Mouse (Mus musculus): Measurements from ENCODE around the gene Dnase2a. TPM values are rescaled to one million over a fixed set of nuclear protein-coding genes. Genes with fewer than 3 reads are reported as not detected.

The Dnase2a gene
- polyA plus RNA-seq, 1 experiment from 2014 or later, result 12.8 TPM

DNA sequence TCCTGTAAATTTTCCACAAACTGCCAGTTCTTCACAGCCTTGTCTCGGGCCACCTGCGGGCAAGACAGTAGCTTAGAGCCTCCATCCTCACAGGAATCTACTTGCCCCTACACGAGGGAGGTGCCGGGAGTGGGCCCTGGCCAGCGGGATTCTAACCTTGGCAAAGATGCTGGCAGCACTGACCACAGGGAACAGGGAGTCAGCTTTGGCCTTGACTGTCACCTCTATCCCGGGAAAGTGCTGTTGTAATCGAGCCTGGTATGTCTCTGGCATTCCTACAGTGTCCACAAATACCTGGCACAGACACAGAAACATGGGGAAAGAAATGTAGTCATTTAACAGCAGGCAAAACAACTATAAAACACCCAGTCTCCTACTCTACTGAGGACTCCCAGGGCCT lies 51.5 kb downstream of the Dnase2a start:
- Histone ChIP-seq H3K27me3 (no peaks in the 10 kb centered on the region; the same call in 1 of the 2 replicates), H3K9me3 (no peaks in the 10 kb centered on the region), H3K9ac (replicated peaks) (no peak overlapping the region), H3K36me3 (peaks cover 61% of the 10 kb centered on the region), H3K4me3 (replicated peaks) (no peak overlapping the region), H3K4me2 (no peak overlapping the region), H3K27ac (no peak overlapping the region), H3K4me1 (replicated peaks) (peaks cover under 1% of the 10 kb centered on the region; the same call in 1 of the 2 replicates)
- WGBS, result 89% methylated on average over 7 of the region's 7 CpGs
- ATAC-seq (ENCODE audit: insufficient number of reproducible peaks, insufficient read depth, low FRiP score, low TSS enrichment, low read depth), result no peak

DNA sequence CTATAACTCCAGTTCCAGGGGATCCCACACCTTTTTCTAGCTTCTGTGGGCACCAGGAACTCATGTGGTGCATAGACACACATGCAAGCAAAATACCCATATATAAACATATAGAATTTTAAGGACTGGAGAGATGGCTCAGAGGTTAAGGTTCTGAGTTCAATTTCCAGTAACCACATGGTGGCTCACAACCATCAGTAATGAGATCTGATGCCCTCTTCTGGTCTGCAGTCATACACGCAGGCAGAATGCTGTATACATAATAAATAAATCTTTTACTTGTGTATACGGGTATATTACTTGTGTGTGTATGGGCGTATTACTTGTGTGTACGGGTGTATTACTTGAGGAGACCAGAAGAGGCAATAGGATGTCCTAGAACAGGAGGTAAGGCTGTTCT lies 55.6 kb downstream of the Dnase2a start:
- H3K27ac ChIP-seq, result no peak overlapping the region
- H3K4me1 ChIP-seq (replicated peaks), result peaks cover 20% of the 10 kb centered on the region
- H3K27me3 ChIP-seq, result no peaks in the 10 kb centered on the region
- no peak overlapping the region for H3K9ac ChIP-seq (replicated peaks)
- ATAC-seq (ENCODE audit: insufficient number of reproducible peaks, insufficient read depth, low FRiP score, low TSS enrichment, low read depth), result no peak
- no peak overlapping the region for H3K4me3 ChIP-seq (replicated peaks)
- peaks cover 36% of the 10 kb centered on the region for H3K36me3 ChIP-seq
- WGBS, result 90% methylated on average over 4 of the region's 4 CpGs
- no peaks in the 10 kb centered on the region for H3K9me3 ChIP-seq
- H3K4me2 ChIP-seq, result no peak overlapping the region

- H3K4me1 ChIP-seq (replicated peaks), result peaks cover 25% of the 10 kb centered on the region
- H3K4me3 ChIP-seq (replicated peaks), result peak overlapping the region; percentile 66
- no peaks in the 10 kb centered on the region for H3K27me3 ChIP-seq
- H3K36me3 ChIP-seq, result peaks cover 25% of the 10 kb centered on the region
- H3K9me3 ChIP-seq, result no peaks in the 10 kb centered on the region
- WGBS, result under 1% methylated on average over 41 of the region's 41 CpGs
- peak; percentile 63 for ATAC-seq (ENCODE audit: insufficient number of reproducible peaks, insufficient read depth, low FRiP score, low TSS enrichment, low read depth)
- H3K4me2 ChIP-seq, result peak overlapping the region; percentile 72
- H3K27ac ChIP-seq, result peak overlapping the region; percentile 79
- H3K9ac ChIP-seq (replicated peaks), result peak overlapping the region; percentile 66
These were observed 57.5 kb downstream of the Dnase2a start for GRCm38 (mm10) chr8:84965731-84966291.

DNA sequence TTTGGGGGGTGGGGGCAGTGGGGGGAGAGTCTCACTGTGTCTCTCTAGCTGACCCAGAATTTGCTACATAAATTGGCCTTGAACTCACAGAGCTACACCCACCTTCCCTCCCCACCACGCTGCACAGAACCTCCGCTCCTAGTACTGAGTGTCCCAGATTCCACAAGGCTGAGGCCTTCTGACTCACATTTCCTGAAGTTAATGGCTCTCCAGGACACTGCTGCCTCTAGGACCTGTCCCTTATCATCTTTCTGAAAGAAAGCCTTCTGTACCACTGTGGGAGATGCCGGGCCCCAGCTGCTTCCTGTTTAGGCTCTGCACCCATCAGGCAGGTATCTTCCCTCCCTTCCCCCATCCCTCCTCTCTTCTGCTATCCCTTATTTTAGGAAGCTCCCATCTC lies 58.2 kb downstream of the Dnase2a start:
- H3K27me3 ChIP-seq, result no peaks in the 10 kb centered on the region
- peak overlapping the region; percentile 66; the same call in 1 of the 2 replicates for H3K9ac ChIP-seq (replicated peaks)
- WGBS, result 58% methylated on average over 3 of the region's 3 CpGs
- peak overlapping the region; percentile 72 for H3K4me2 ChIP-seq
- H3K4me3 ChIP-seq (replicated peaks), result peak overlapping the region; percentile 66
- no peaks in the 10 kb centered on the region for H3K9me3 ChIP-seq
- peaks cover 25% of the 10 kb centered on the region for H3K36me3 ChIP-seq
- H3K27ac ChIP-seq, result no peak overlapping the region
- no peak for ATAC-seq (ENCODE audit: insufficient number of reproducible peaks, insufficient read depth, low FRiP score, low TSS enrichment, low read depth)
- H3K4me1 ChIP-seq (replicated peaks), result peaks cover 31% of the 10 kb centered on the region

GRCm38 (mm10) chr8:84967532-84968304 lies 59.4 kb downstream of the Dnase2a start:
- peak overlapping the region; percentile 90; the same call in 1 of the 2 replicates for H3K4me2 ChIP-seq
- H3K27me3 ChIP-seq, result no peaks in the 10 kb centered on the region
- no peak overlapping the region for H3K4me3 ChIP-seq (replicated peaks)
- no peak overlapping the region for H3K27ac ChIP-seq
- WGBS, result 90% methylated on average over 13 of the region's 13 CpGs
- H3K9me3 ChIP-seq, result no peaks in the 10 kb centered on the region
- ATAC-seq (ENCODE audit: insufficient number of reproducible peaks, insufficient read depth, low FRiP score, low TSS enrichment, low read depth), result no peak
- peak overlapping the region; percentile 92; the same call in 1 of the 2 replicates for H3K9ac ChIP-seq (replicated peaks)
- H3K36me3 ChIP-seq, result peaks cover 25% of the 10 kb centered on the region
- peaks cover 31% of the 10 kb centered on the region for H3K4me1 ChIP-seq (replicated peaks)

DNA sequence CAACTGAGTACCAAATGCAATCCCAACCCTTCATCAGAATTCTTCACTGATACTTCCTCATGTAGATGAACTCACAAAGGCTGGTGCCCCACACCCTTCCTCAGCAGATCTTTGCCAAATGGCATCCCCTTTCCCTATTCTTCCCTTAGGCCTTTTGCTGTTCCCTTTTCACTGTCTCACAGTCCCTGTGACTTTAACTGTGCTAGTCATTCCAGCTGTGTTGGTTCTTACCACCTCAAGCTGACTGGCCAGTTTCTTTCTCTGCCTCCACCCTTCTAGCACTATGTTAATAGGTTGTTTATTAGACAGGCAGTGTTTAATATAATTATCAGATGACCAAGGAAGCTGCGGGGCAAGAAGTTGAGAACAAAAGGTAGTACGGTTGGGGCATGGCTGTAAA lies 60.3 kb downstream of the Dnase2a start:
- Histone ChIP-seq H3K4me1 (replicated peaks) (peaks cover 31% of the 10 kb centered on the region), H3K9me3 (no peaks in the 10 kb centered on the region), H3K27me3 (no peaks in the 10 kb centered on the region), H3K4me3 (replicated peaks) (peak overlapping the region; percentile 80), H3K36me3 (peaks cover 31% of the 10 kb centered on the region), H3K9ac (replicated peaks) (peak overlapping the region; percentile 92), H3K4me2 (peak overlapping the region; percentile 90), H3K27ac (peak overlapping the region; percentile 89)
- no peak for ATAC-seq (ENCODE audit: insufficient number of reproducible peaks, insufficient read depth, low FRiP score, low TSS enrichment, low read depth)
- WGBS, result 15% methylated on average over 2 of the region's 2 CpGs

DNA sequence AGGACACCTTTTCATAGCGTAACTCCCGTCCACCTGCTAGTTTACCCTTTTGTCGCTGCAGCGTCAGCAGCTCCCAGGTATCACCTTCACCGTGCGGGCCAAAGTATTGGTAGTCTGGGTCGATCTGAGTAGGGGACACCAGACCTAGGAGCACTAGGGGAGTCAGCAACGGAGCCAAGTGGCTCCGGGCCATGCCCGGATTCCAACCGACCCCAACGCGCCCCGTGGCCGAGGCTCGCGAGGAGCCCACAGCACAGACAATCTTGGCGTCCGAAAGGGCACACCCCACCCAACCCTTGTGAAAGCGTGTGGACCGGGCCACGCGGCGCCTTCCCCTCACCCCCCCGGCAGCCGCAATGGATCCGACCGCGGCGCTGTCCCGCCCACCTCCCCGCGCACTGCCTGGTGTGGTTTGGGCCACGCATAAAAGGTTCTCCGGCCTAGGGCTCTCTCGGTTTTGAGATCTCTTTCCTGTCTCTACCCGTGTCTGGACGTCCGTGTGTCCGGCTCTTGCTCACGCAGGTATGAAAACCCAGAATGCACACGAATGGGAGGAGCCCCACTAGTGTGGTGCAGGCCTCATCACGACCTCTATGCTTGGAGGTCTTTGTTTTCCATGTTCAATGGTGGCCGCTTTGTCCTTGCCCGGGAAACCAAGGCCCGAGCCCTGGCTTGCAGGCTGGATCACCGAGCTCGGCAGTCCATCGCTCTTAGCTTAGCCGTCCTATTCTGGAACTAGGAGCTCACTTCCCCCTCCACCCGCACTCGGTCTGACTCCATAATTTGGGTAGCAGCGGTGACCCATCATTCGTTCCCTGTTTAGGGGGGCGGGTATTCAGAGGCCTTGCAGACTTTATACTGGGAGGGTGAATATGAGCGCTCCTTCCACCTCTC lies 61.1 kb downstream of the Dnase2a start, which contains the start of the genes Gm49661, Prdx2 and Rnaseh2a:
TSS of gene Gm49661 (minus strand) at position 193 of the 894 bp plus-strand sequence.
TSS of gene Prdx2 (plus strand) at position 347 of the 894 bp plus-strand sequence.
TSS of gene Rnaseh2a (minus strand) at position 527 of the 894 bp plus-strand sequence.
- Histone ChIP-seq H3K36me3 (peaks cover 36% of the 10 kb centered on the region), H3K4me2 (peak within 1 kb of the TSS; percentile 90), H3K9ac (replicated peaks) (peak within 1 kb of the TSS; percentile 92), H3K27me3 (no peaks in the 10 kb centered on the region), H3K4me3 (replicated peaks) (peak within 1 kb of the TSS; percentile 80), H3K9me3 (no peaks in the 10 kb centered on the region), H3K27ac (peak within 1 kb of the TSS; percentile 89), H3K4me1 (replicated peaks) (peaks cover 31% of the 10 kb centered on the region)
- peak; percentile 60 for ATAC-seq (ENCODE audit: insufficient number of reproducible peaks, insufficient read depth, low FRiP score, low TSS enrichment, low read depth)
- WGBS, result under 1% methylated on average over 56 of the region's 56 CpGs

- H3K36me3 ChIP-seq, result peaks cover 44% of the 10 kb centered on the region
- peaks cover 26% of the 10 kb centered on the region for H3K4me1 ChIP-seq (replicated peaks)
- no peaks in the 10 kb centered on the region for H3K27me3 ChIP-seq
- H3K27ac ChIP-seq, result peak overlapping the region; percentile 89
- no peak for ATAC-seq (ENCODE audit: insufficient number of reproducible peaks, insufficient read depth, low FRiP score, low TSS enrichment, low read depth)
- H3K9me3 ChIP-seq, result no peaks in the 10 kb centered on the region
- WGBS, result 9% methylated on average over 21 of the region's 21 CpGs
- peak overlapping the region; percentile 90 for H3K4me2 ChIP-seq
- H3K4me3 ChIP-seq (replicated peaks), result peak overlapping the region; percentile 80
- peak overlapping the region; percentile 92 for H3K9ac ChIP-seq (replicated peaks)
These were observed 61.9 kb downstream of the Dnase2a start for GRCm38 (mm10) chr8:84970135-84970790.

DNA sequence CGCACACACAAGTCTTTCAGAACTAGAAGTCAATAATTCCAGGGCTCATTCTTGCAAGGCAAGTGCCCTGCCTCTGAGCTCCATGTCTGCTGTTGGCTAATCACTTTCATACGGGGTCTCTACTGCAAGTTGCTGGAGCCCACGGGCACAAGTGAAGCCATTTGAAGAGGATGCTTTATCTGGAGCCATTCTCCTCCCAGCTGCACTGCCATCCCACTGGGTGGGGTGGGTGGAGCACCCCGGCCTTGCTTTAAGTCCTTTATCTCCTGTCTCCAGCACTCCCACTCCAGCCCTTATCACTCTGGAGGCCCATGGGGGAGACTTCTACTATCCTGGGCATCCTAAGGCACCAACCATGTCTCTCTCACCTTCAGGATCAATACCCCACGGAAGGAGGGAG lies 62.6 kb downstream of the Dnase2a start:
- WGBS, result 68% methylated on average over 5 of the region's 5 CpGs
- Histone ChIP-seq H3K9me3 (no peaks in the 10 kb centered on the region), H3K4me3 (replicated peaks) (peak overlapping the region; percentile 80), H3K4me2 (peak overlapping the region; percentile 90), H3K27me3 (no peaks in the 10 kb centered on the region), H3K9ac (replicated peaks) (peak overlapping the region; percentile 92), H3K27ac (0 out of 2 replicates have a peak overlapping the region, but pooled peaks have one; percentile 35), H3K36me3 (peaks cover 46% of the 10 kb centered on the region), H3K4me1 (replicated peaks) (peaks cover 31% of the 10 kb centered on the region)
- ATAC-seq (ENCODE audit: insufficient number of reproducible peaks, insufficient read depth, low FRiP score, low TSS enrichment, low read depth), result no peak
